Comparison of ENCODE assay signal across 7 mouse cellular contexts in genomic region chr3:86110077-86110476, GRCm38 (mm10). TPM values are rescaled to one million over a fixed set of nuclear protein-coding genes. Genes with fewer than 3 reads are reported as not detected.
DNase-seq lines count a peak whose midpoint lies in the region; ATAC-seq and TF ChIP-seq lines count a peak whose summit lies in the region.

No protein-coding gene starts in this region.

- peak overlapping the region; percentile 50; the same call in 1 of the 2 replicates for H3K9ac ChIP-seq in heart, embryonic 14.5 days (ENCODE audit: low read length)
- no peak overlapping the region for H3K9ac ChIP-seq in limb, embryonic 12.5 days (replicated peaks)

- H3K27me3 ChIP-seq in E14TG2a.4 (ENCODE audit: insufficient read depth, low read length), result no peaks in the 10 kb centered on the region
- no peaks in the 10 kb centered on the region for H3K27me3 ChIP-seq in heart, embryonic 14.5 days (ENCODE audit: control insufficient read depth, insufficient read depth, low read length)
- no peaks in the 10 kb centered on the region for H3K27me3 ChIP-seq in limb, embryonic 12.5 days

- H3K4me2 ChIP-seq in heart, embryonic 14.5 days (ENCODE audit: low read length), result peak overlapping the region; percentile 58
- peak overlapping the region; percentile 45 for H3K4me2 ChIP-seq in limb, embryonic 12.5 days

- H3K4me3 ChIP-seq in E14TG2a.4 (replicated peaks; ENCODE audit: low read length), result no peak overlapping the region
- H3K4me3 ChIP-seq in heart, embryonic 14.5 days (ENCODE audit: control insufficient read depth in 1 of 2, insufficient read depth in 1 of 2, low read depth in 1 of 2, low read length in 2 of 2), result peak overlapping the region; percentile 15 to 20; a peak in 2 of 4 replicates
- H3K4me3 ChIP-seq in limb, embryonic 12.5 days (replicated peaks), result no peak overlapping the region

- no peaks in the 10 kb centered on the region for H3K9me3 ChIP-seq in E14TG2a.4 (ENCODE audit: low read length)
- no peaks in the 10 kb centered on the region for H3K9me3 ChIP-seq in heart, embryonic 14.5 days (ENCODE audit: control insufficient read depth, low read length)
- H3K9me3 ChIP-seq in limb, embryonic 12.5 days, result no peaks in the 10 kb centered on the region

- WGBS in heart, embryonic 14.5 days, result 16% methylated on average over 10 of the region's 10 CpGs
- WGBS in limb, embryonic 12.5 days, result 9% methylated on average over 10 of the region's 10 CpGs

- H3K36me3 ChIP-seq in E14TG2a.4 (ENCODE audit: insufficient read depth, low read length), result peaks cover 28% of the 10 kb centered on the region
- peaks cover 8% of the 10 kb centered on the region; the same call in 1 of the 2 replicates for H3K36me3 ChIP-seq in heart, embryonic 14.5 days (ENCODE audit: control insufficient read depth, insufficient read depth, low read length)
- H3K36me3 ChIP-seq in limb, embryonic 12.5 days, result no peaks in the 10 kb centered on the region; the same call in 1 of the 2 replicates

- DNase-seq in B cell, adult 2 months, result peak; percentile 46 to 52
- DNase-seq in c-Kit-positive CD71-positive TER-119-positive erythroid progenitor cells, embryonic 14.5 days (ENCODE audit: low spot score), result peak; percentile 74
- DNase-seq in naive thymus-derived CD4-positive, alpha-beta T cell, adult 2 months (ENCODE audit: low read depth), result peak; percentile 42
- no peak for DNase-seq in layer of hippocampus, adult 8-10 months (ENCODE audit: low spot score in 2 of 2)

- no peak for ATAC-seq in heart, embryonic 14.5 days (ENCODE audit: insufficient number of reproducible peaks, insufficient read depth, low FRiP score, low read depth)
- peak; percentile 66 for ATAC-seq in limb, embryonic 12.5 days (ENCODE audit: insufficient number of reproducible peaks, insufficient read depth, low FRiP score, low TSS enrichment, low read depth)

- no peaks in the 10 kb centered on the region for H3K4me1 ChIP-seq in E14TG2a.4 (replicated peaks; ENCODE audit: low read depth, low read length)
- no peaks in the 10 kb centered on the region for H3K4me1 ChIP-seq in heart, embryonic 14.5 days (ENCODE audit: control insufficient read depth in 2 of 2, insufficient read depth in 2 of 2, low read length in 2 of 2)
- peaks cover 39% of the 10 kb centered on the region for H3K4me1 ChIP-seq in limb, embryonic 12.5 days (replicated peaks)

- no peak overlapping the region for H3K27ac ChIP-seq in heart, embryonic 14.5 days (replicated peaks in 1 of 2; ENCODE audit: control insufficient read depth in 1 of 2, insufficient read depth in 1 of 2, low read depth in 2 of 2, low read length in 2 of 2)
- peak overlapping the region; percentile 41 for H3K27ac ChIP-seq in limb, embryonic 12.5 days

- TF ChIP-seq CTCF in E14TG2a.4 (conservative IDR thresholded peaks at IDR 0.05; ENCODE audit: low read length), result peak; percentile 15; the same call in 1 of the 2 replicates

RNA-seq across cellular contexts. Expression of gene Rps3a1, which starts 32.4 kb away (rescaled TPM):
- polyA plus RNA-seq in heart, embryonic 14.5 days (2014; fragmentation: Nextera tagmentation; extraction: Ambion mirVana), result 819 and 883 TPM in 2 replicates
- 1,233 and 1,304 TPM in 2 replicates for polyA plus RNA-seq in limb, embryonic 12.5 days (2016; fragmentation: Nextera tagmentation; extraction: Ambion mirVana)
- 100 to 1,000 TPM; 396 to 524 (median 465) TPM for total RNA-seq in layer of hippocampus, adult 8-10 months (2022)

Comparison
In these comparisons a context has a peak if more than half of its experiments do, and no peak if none do; other contexts are left out.
1. DNase-seq: peak in B cell, adult 2 months (2 of 2), c-Kit-positive CD71-positive TER-119-positive erythroid progenitor cells, embryonic 14.5 days (single experiment) and naive thymus-derived CD4-positive, alpha-beta T cell, adult 2 months (single experiment); none in layer of hippocampus, adult 8-10 months (0 of 2).
2. H3K4me3 ChIP-seq: peak in heart, embryonic 14.5 days (2 of 2); none in E14TG2a.4 (single experiment) and limb, embryonic 12.5 days (single experiment).